Mouse (Mus musculus): ENCODE measurements around the gene Ncf1.

DNA sequence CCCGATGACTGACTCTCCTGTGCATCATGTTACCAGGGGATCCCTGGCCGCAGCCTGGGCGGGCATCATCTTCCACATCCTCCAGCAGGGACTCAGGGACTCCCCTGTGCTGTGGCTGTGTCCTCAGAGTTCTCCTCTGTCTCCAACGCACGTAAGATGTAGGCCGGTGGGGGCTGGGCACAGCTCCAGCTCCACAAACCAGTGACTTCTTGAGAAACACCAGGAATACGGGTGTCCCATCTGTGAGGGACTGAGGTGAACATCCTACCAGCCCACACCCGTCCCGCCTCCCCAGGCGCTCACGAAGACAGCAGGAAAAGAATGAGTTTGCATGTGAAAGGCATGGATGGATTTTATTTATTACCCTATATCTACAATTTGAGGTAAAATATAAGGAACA, 8.1 kb upstream of the Ncf1 start:
- TF ChIP-seq POLR2A (IDR thresholded peaks at IDR 0.05; ENCODE audit: borderline replicate concordance, insufficient read depth, low read length) (no peak), CTCF (IDR thresholded peaks at IDR 0.05; ENCODE audit: borderline replicate concordance, insufficient read depth, low read depth, low read length) (no peak)

Measured in cerebellum, adult 2 months (tissue).